17 mouse cellular contexts compared by ENCODE assay signal in genomic region chr9:21453459-21453858, GRCm38 (mm10). TPM values are rescaled to one million over a fixed set of nuclear protein-coding genes. Genes with fewer than 3 reads are reported as not detected.
DNase-seq lines count a peak whose midpoint lies in the region; ATAC-seq and TF ChIP-seq lines count a peak whose summit lies in the region.
"Had no signal": no experiment of that assay in that cellular context is flagged by ENCODE, and none has a peak within 500 bp of the region (broad histone marks: within the 10 kb centered on the region; RNA-seq: fewer than 3 reads in every experiment).

No protein-coding gene starts in this region.

- no peaks in the 10 kb centered on the region for H3K27me3 ChIP-seq in MEL (ENCODE audit: control insufficient read depth in 1 of 2, insufficient read depth in 2 of 2, low read length in 2 of 2)
- H3K27me3 ChIP-seq in megakaryocyte, embryonic 14.5 days (replicated peaks): no peaks in the 10 kb centered on the region
- H3K27me3 ChIP-seq: embryonic facial prominence, embryonic 13.5 days had no signal

- no peak for ATAC-seq in activated CD4-positive, CD25-positive, alpha-beta regulatory T cell, adult 4 months

- H3K27ac ChIP-seq in layer of hippocampus, adult 2 months: peak overlapping the region; percentile 83
- peak overlapping the region; percentile 80 for H3K27ac ChIP-seq in MEL (ENCODE audit: control insufficient read depth, low read depth, low read length)
- 0 out of 2 replicates have a peak overlapping the region, but pooled peaks have one; percentile 15 for H3K27ac ChIP-seq in brown adipose tissue, adult 24 weeks (replicated peaks; ENCODE audit: low read depth, low read length)
- H3K27ac ChIP-seq: embryonic facial prominence, embryonic 13.5 days; forebrain, embryonic 10.5 days had no signal

- H3K9ac ChIP-seq in MEL (ENCODE audit: control insufficient read depth, low read depth, low read length, poor library complexity, severe bottlenecking): peak overlapping the region; percentile 38
- H3K9ac ChIP-seq: embryonic facial prominence, embryonic 13.5 days had no signal

- H3K4me3 ChIP-seq in layer of hippocampus, adult 2 months: no peak overlapping the region
- H3K4me3 ChIP-seq in MEL (ENCODE audit: control insufficient read depth in 1 of 2, insufficient read depth in 1 of 2, low read depth in 2 of 2, low read length in 2 of 2): no peak overlapping the region
- H3K4me3 ChIP-seq in brown adipose tissue, adult 24 weeks (ENCODE audit: insufficient read depth, low read depth, low read length): no peak overlapping the region
- H3K4me3 ChIP-seq in megakaryocyte, embryonic 14.5 days (replicated peaks): peak overlapping the region; percentile 67
- H3K4me3 ChIP-seq: embryonic facial prominence, embryonic 13.5 days; forebrain, embryonic 10.5 days had no signal

- TF ChIP-seq EP300 in MEL (IDR thresholded peaks at IDR 0.05; ENCODE audit: low read depth in 1 of 2, low read length in 2 of 2): no peak

- H3K36me3 ChIP-seq in MEL (ENCODE audit: control insufficient read depth in 1 of 2, insufficient read depth in 2 of 2, low read length in 2 of 2): peaks cover 14 to 41% of the 10 kb centered on the region in 2 experiments
- H3K36me3 ChIP-seq in megakaryocyte, embryonic 14.5 days (replicated peaks; ENCODE audit: low read length): peaks cover 66% of the 10 kb centered on the region

- peaks cover 34% of the 10 kb centered on the region; the same call in 1 of the 2 replicates for H3K79me2 ChIP-seq in MEL (ENCODE audit: control insufficient read depth, insufficient read depth, low read length, poor library complexity)

- H3K9me3 ChIP-seq in MEL (replicated peaks; ENCODE audit: insufficient read depth, low read length): no peaks in the 10 kb centered on the region
- no peaks in the 10 kb centered on the region for H3K9me3 ChIP-seq in megakaryocyte, embryonic 14.5 days
- H3K9me3 ChIP-seq: embryonic facial prominence, embryonic 13.5 days; forebrain, embryonic 10.5 days; G1E had no signal

- TF ChIP-seq POLR2A in MEL (IDR thresholded peaks at IDR 0.05; ENCODE audit: control insufficient read depth in 1 of 2, insufficient read depth in 1 of 2, low read depth in 1 of 2, low read length in 2 of 2, poor library complexity in 1 of 2): no peak

- peaks cover 34 to 57% of the 10 kb centered on the region in 2 experiments for H3K4me1 ChIP-seq in MEL (ENCODE audit: control insufficient read depth in 1 of 2, insufficient read depth in 2 of 2, low read length in 2 of 2)
- H3K4me1 ChIP-seq in brown adipose tissue, adult 24 weeks (ENCODE audit: control insufficient read depth, insufficient read depth, insufficient read length, low read length): peaks cover 52% of the 10 kb centered on the region
- H3K4me1 ChIP-seq in megakaryocyte, embryonic 14.5 days: peaks cover 100% of the 10 kb centered on the region

- no peak for TF ChIP-seq CTCF in layer of hippocampus, adult 2 months (conservative IDR thresholded peaks at IDR 0.05)
- no peak for TF ChIP-seq CTCF in MEL (IDR thresholded peaks at IDR 0.05 in 2 of 3, conservative IDR thresholded peaks at IDR 0.05 in 1 of 3; ENCODE audit: control insufficient read depth in 1 of 3, insufficient read depth in 1 of 3, low read depth in 2 of 3, low read length in 3 of 3, poor library complexity in 1 of 3, severe bottlenecking in 1 of 3)

- TF ChIP-seq RAD21 in MEL (IDR thresholded peaks at IDR 0.05; ENCODE audit: low read depth, low read length): no peak

- no peak for DNase-seq in layer of hippocampus, adult 2 months (ENCODE audit: low spot score in 2 of 2)
- DNase-seq in layer of hippocampus, postnatal 25 days (ENCODE audit: extremely low spot score in 1 of 2, low spot score in 1 of 2): no peak
- DNase-seq in MEL (ENCODE audit: low read depth, low spot score): no peak
- no peak for DNase-seq in left cerebral cortex, adult 18-20 months (ENCODE audit: low spot score in 2 of 2)
- DNase-seq: cerebellum, adult 8-10 months; kidney, adult 8-10 months; kidney, postnatal 36 days; lung, adult 18-20 months; lung, postnatal 4 days; midbrain, embryonic 14.5 days; spleen, adult 18-20 months had no signal

TF ChIP-seq in MEL, 35 proteins besides CTCF, POLR2A, EP300 and RAD21:
- peak; percentile 21; the same call in 1 of the 2 replicates for TF ChIP-seq CHD1 (IDR thresholded peaks at IDR 0.05; ENCODE audit: low read depth, low read length)
- TF ChIP-seq ELF1 (IDR thresholded peaks at IDR 0.05; ENCODE audit: low read depth, low read length): 0 out of 2 replicates have a peak, but pooled peaks have one; percentile 25
- TF ChIP-seq SIN3A (IDR thresholded peaks at IDR 0.05; ENCODE audit: low read length): peak; percentile 13; the same call in 1 of the 2 replicates
- no peak for TF ChIP-seq MYB (IDR thresholded peaks at IDR 0.05; ENCODE audit: low read depth, low read length)
- TF ChIP-seq ZKSCAN1 (IDR thresholded peaks at IDR 0.05; ENCODE audit: low read depth, low read length): 0 out of 2 replicates have a peak, but pooled peaks have one; percentile 30
- TF ChIP-seq UBTF (IDR thresholded peaks at IDR 0.05; ENCODE audit: borderline replicate concordance, insufficient read depth, low read depth, low read length): no peak
- TF ChIP-seq KAT2A (conservative IDR thresholded peaks at IDR 0.05; ENCODE audit: low read depth, low read length): no peak
- TF ChIP-seq MAFK (IDR thresholded peaks at IDR 0.05; ENCODE audit: borderline replicate concordance, low read depth, low read length): 0 out of 2 replicates have a peak, but pooled peaks have one; percentile 26
- TF ChIP-seq ETS1 (IDR thresholded peaks at IDR 0.05; ENCODE audit: low read depth, low read length): no peak
- TF ChIP-seq ZNF384 (IDR thresholded peaks at IDR 0.05; ENCODE audit: low read depth, low read length): peak; percentile 61; the same call in 1 of the 2 replicates
- TF ChIP-seq MAZ (IDR thresholded peaks at IDR 0.05; ENCODE audit: low read depth, low read length): 0 out of 2 replicates have a peak, but pooled peaks have one; percentile 21
- TF ChIP-seq TBP (IDR thresholded peaks at IDR 0.05; ENCODE audit: low read depth, low read length): peak; percentile 97
- TF ChIP-seq BHLHE40 (IDR thresholded peaks at IDR 0.05; ENCODE audit: borderline replicate concordance, low read depth, low read length): no peak

RNA-seq across cellular contexts. Expression of gene Dnm2, which starts 28.8 kb away (rescaled TPM):
- total RNA-seq in layer of hippocampus, adult 2 months (2021): 10 to 100 TPM; 58.0 to 69.6 TPM
- 10 to 100 TPM; 55.2 to 77.1 TPM for total RNA-seq in layer of hippocampus, postnatal 25 days (2021)
- total RNA-seq in MEL (2012; rRNA removed): 110 and 117 TPM in 2 replicates
- polyA plus RNA-seq in MEL (2012; ENCODE audit: insufficient read depth in 1 of 2, insufficient read length in 2 of 2, low read depth in 1 of 2, low replicate concordance in 2 of 2, missing spikeins in 1 of 2): 100 to 1,000 TPM; 237 to 832 TPM
- polyA plus RNA-seq in brown adipose tissue, adult 24 weeks (2012; ENCODE audit: insufficient read depth, insufficient read length, missing spikeins): 39.0 and 48.4 TPM in 2 replicates
- 714 and 929 TPM in 2 replicates for polyA plus RNA-seq in megakaryocyte, embryonic 14.5 days (2012; ENCODE audit: insufficient read depth, low replicate concordance)
- total RNA-seq in left cerebral cortex, adult 18-20 months (2021): 10 to 100 TPM; 50.5 to 53.1 TPM
- polyA plus RNA-seq in activated CD4-positive, CD25-positive, alpha-beta regulatory T cell, adult 4 months (2017; shearing (Covaris generic)): 100 to 1,000 TPM; 100 to 114 TPM

RNA-seq across cellular contexts. Expression of gene Qtrt1, which starts 41.8 kb away (rescaled TPM):
- 10 to 100 TPM; 31.2 to 46.2 TPM for total RNA-seq in layer of hippocampus, adult 2 months (2021)
- 10 to 100 TPM; 21.4 to 31.6 TPM for total RNA-seq in layer of hippocampus, postnatal 25 days (2021)
- 173 and 199 TPM in 2 replicates for total RNA-seq in MEL (2012; rRNA removed)
- polyA plus RNA-seq in MEL (2012; ENCODE audit: insufficient read depth in 1 of 2, insufficient read length in 2 of 2, low read depth in 1 of 2, low replicate concordance in 2 of 2, missing spikeins in 1 of 2): 100 to 1,000 TPM in 1 of 2 experiments, not detected in 1; 244 TPM
- polyA plus RNA-seq in brown adipose tissue, adult 24 weeks (2012; ENCODE audit: insufficient read depth, insufficient read length, missing spikeins): 8.0 and 11.1 TPM in 2 replicates
- 20.1 and 20.7 TPM in 2 replicates for polyA plus RNA-seq in megakaryocyte, embryonic 14.5 days (2012; ENCODE audit: insufficient read depth, low replicate concordance)
- total RNA-seq in left cerebral cortex, adult 18-20 months (2021): 10 to 100 TPM; 21.1 to 25.8 TPM
- polyA plus RNA-seq in activated CD4-positive, CD25-positive, alpha-beta regulatory T cell, adult 4 months (2017; shearing (Covaris generic)): 10 to 100 TPM; 34.0 to 38.8 TPM

RNA-seq across cellular contexts. Expression of gene Tmed1, which starts 56.6 kb away (rescaled TPM):
- total RNA-seq in layer of hippocampus, adult 2 months (2021): 10 to 100 TPM; 13.5 to 15.5 TPM
- 10 to 100 TPM; 12.9 to 14.0 TPM for total RNA-seq in layer of hippocampus, postnatal 25 days (2021)
- total RNA-seq in MEL (2012; rRNA removed): 128 and 146 TPM in 2 replicates
- polyA plus RNA-seq in MEL (2012; ENCODE audit: insufficient read depth in 1 of 2, insufficient read length in 2 of 2, low read depth in 1 of 2, low replicate concordance in 2 of 2, missing spikeins in 1 of 2): 10 to 100 TPM in 1 of 2 experiments, not detected in 1; 89.4 TPM
- polyA plus RNA-seq in brown adipose tissue, adult 24 weeks (2012; ENCODE audit: insufficient read depth, insufficient read length, missing spikeins): 19.3 and 24.6 TPM in 2 replicates
- 6.6 TPM in 1 of 2 replicates, not detected in the other for polyA plus RNA-seq in megakaryocyte, embryonic 14.5 days (2012; ENCODE audit: insufficient read depth, low replicate concordance)
- 10 to 100 TPM; 12.9 to 13.7 TPM for total RNA-seq in left cerebral cortex, adult 18-20 months (2021)
- polyA plus RNA-seq in activated CD4-positive, CD25-positive, alpha-beta regulatory T cell, adult 4 months (2017; shearing (Covaris generic)): 1 to 10 TPM; 2.7 to 3.1 TPM

Comparison
In these comparisons a context has a peak if more than half of its experiments do, and no peak if none do; other contexts are left out.
1. H3K27ac ChIP-seq: peak in every context shown above with its lines; median percentile 83 in layer of hippocampus, adult 2 months; 80 in MEL; 15 in brown adipose tissue, adult 24 weeks.